Mouse (Mus musculus) cerebellum, postnatal 25 days (tissue): Measurements from ENCODE around the gene Gng7.

ENCODE experiments used
- DNase-seq, 2 experiments: peaks; one replicate each; pipeline ENCODE4 v3.0.0; 2021; ENCODE audit warnings: mixed read lengths in 2 of 2

The Gng7 gene

DNA sequence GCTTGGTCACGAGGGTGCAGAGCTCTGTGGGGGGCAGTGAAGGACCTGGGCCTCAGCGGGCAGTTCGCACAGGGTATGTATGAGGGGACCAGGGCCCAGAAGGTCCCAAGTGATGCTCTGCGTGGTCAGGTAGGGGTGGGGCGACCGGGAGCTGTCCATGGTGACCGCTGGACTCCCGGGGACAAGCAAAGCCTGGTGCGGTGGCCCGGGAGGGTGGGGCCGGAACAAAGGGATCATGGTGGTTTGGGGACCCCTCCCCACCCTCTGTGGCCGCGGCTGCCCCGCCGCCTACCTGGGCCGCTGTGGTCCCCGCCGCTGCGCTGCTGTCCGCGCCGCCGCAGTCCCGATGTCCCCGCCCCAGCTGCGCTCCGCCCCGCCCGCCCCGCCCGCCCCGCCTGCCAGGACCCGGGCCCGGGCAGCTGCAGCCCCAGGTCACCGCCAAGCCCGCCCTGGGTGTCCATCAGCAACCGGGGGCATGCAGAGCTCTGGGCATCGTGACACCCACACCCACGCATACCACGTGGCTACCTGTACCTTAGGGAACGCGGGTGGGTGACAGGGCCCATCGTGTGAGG is 10.4 kb upstream of the Gng7 start:
- DNase-seq = peak; percentile 68 to 74

DNA sequence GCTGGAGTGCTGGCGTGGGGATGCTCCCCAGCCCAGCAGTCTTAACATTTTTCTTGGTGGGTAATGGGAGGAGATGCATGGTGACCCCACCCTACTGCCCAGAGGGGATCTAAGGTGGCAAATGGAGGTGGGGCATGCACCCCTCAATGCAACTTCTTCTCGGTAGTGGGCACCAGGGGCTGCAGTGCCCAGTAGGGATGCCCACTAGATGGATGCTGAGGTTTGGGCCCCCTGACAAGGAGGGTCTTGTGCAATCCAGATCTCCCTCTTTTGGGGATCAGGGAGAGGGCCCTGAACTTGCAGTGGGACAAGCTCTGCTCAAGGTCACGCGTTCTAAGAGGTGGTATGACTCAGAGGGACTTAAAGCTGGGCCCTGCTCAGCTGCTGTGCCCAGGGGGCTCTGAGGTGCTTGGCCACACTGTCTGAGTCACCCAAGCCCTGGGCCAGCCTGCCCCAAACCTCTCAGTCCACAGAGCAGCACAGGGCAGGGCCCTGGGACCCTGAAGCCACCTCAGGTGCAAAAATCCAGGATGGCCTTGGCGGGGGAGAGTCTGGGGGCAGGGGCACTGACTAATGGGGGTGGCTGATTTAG is 9.7 kb upstream of the Gng7 start:
- peak in 1 of 2 experiments; percentile 38 for DNase-seq

DNA sequence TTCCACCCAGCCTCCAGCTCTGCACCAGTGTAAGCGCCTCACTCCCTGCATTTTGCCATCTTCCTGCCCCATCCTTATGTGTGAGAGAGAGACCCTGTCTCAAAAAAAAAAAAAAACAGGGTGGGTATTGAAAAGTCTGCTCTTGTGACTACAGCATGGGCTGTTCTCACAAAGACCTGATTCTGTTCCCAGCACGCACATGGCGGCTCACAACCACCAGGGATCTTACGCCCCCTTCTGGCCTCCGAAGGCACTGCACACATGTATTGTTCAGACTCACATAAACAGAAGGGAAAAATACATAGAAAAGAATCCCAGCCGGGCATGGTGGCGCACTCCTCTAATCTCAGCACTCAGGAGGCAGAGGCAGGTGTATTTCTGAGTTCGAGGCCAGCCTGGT is 8.0 kb upstream of the Gng7 start:
- DNase-seq = peak in 1 of 2 experiments; percentile 59

GRCm38 (mm10) chr10:81021547-81022110 is 6.9 kb upstream of the Gng7 start:
- DNase-seq = peak in 1 of 2 experiments; percentile 55

DNA sequence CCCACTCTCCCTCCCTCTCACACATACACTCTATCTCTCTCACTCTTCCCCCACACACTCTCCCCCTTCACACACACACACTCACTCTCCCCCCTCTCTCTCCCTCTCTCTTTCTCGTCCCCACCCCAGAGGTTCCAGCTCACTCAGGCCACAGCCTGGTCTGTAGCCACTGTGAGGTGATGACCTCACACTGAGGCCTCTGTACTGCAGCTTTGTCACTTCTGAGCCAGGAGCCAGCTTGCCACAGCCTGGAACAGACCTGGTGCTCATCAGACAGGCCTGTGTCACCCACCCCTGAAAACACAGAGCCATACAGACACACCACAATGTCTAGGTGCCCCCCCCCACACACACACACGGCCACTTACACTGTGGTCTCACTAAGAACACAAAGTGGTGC is 5.5 kb upstream of the Gng7 start:
- no peak for DNase-seq

- DNase-seq = peak in 1 of 2 experiments; percentile 48
These were observed 4.9 kb upstream of the Gng7 start for GRCm38 (mm10) chr10:81019687-81020086.

- DNase-seq = peak in 1 of 2 experiments; percentile 70
These were observed 3.6 kb upstream of the Gng7 start for GRCm38 (mm10) chr10:81018326-81018725.

DNA sequence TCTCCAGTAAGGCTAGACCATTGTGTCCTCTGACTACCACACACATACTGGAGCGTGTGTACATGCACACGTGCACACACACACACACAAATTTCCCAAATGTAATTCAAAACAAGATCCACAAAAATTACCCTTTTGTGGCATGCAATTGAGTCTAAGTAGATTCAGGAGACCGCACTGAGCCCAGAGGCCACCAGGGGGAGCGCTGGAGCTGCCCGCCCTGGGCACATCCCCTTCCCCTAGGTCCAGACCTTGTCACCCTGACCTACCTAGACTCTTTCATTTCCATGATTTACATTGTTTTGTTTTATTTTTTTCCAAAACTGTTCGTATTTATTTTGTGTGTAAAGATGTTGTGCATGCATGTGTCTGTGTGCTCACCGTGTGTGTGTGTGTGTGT is 1.9 kb upstream of the Gng7 start:
- peak; percentile 81 to 88 for DNase-seq

DNA sequence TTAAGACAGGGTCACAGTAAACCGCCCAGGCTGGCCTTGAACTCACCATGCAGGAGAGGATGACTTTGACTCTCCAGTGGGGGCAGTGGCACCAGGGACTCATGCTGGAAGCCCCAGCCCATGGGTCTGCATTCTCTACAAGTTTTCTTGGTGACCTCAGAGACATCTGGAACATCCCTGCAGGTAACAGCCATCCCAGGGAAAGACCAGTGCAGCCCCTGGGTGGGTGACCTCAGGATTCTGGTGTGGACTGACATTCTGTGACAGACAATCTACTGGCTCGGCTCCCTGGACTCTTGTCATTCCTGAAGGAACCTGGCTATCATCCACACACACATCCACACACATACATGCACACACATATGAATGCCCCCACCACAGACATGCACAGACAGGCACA is 921 bp upstream of the Gng7 start:
- DNase-seq = peak in 1 of 2 experiments; percentile 25

DNA sequence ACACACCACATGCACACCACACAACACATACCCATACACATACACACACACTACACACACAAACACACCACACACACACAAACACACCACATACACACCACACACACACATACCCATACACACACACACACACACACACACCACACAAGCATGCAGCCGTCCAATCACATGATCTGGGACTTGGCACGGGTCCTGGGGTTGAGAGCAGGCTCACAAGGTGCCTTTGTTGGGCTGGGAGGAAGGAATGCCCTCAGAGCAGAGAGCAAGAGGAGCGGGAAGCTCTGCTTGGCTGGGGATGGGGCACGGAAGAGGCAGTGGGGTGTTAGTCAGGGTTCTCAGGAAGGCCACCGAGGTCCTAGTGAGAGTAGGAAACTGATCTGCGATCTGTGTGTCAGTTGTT is 3.9 kb downstream of the Gng7 start:
- DNase-seq = peak in 1 of 2 experiments; percentile 42

GRCm38 (mm10) chr10:81007240-81007639 is 7.5 kb downstream of the Gng7 start:
- peak in 1 of 2 experiments; percentile 19 for DNase-seq

GRCm38 (mm10) chr10:81006005-81006677 is 8.6 kb downstream of the Gng7 start:
- DNase-seq = no peak

- DNase-seq = no peak
These were observed 13.6 kb downstream of the Gng7 start for GRCm38 (mm10) chr10:81001161-81001560.

DNA sequence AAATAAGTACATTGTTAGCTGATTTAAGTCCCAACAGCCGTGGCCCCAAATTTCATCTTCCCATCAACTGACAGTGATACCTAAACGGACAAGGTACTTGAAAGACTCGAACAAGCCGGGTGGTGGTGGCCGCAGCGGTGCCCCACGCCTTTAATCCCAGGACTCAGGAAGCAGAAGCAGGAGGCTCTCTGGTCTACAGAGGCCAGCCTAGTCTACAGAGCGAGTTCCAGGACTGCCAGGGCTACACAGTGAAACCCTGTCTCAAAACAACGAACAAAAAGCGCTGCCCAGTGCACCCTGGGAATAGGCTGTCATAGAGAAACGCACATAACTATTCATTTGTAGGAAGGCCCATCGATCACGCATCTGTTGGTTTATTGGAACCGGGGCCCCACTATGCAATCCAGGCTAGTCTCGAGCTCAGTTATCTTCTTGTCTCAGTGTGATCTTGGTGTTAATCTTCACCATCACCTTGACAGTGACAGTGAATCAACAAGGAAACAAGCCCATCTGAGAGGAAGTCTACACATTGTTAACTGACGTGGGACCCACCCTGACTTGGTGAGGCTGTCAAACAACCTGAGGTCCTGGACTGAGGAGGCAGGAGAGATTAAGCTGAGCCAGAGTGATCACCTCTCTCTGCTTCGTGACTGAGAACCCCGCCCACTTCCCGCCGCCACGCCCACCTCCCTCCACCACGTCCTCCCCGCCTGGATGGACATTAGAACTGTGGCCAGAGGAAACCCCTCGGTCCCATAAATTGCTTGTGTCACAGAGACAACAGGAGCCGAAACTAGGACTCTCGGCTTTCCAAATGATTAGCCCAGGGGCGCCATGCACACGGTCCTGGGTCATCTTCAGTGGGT is 14.3 kb downstream of the Gng7 start:
- DNase-seq = no peak

DNA sequence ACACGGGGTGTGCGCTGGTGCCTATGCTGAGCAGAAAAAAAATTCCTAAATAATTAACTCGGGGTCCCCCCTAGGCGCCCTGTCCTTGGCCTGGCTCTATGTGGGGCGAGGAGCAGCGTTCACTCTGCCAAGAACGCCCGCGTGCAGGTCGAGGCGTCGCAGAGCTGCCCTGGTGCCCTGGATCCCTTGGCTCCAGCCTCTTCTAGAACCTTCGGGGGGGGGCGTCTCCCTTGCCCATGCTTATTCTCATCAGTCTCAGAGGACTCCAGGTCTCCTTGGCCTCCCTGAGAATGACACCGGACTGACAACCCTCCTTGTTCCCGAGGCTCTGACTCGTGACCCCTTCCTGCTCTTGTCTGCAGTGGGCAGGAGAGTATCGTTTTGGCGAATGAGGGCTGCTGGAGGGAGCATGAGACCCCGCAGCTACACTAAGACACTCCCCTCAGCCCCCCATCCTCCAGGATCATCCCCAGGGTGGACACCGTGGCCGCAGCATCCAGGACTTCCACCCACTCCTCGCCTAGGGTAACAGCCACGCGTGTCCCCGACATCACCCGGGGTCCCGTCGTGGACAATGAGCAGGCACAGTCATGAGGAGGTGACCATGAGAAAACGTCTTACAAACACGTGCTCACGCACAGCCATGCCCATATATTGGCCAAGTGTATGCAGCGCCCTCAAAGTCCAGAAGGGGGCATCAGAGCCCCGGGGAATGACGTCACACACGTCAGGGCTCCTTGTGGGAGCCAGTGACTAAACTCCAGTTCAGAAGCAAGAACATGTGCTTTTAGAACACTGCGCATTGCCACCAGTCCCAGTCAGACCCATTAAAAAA is 15.2 kb downstream of the Gng7 start:
- peak; percentile 90 to 91 for DNase-seq

- DNase-seq = peak; percentile 78 to 85
These were observed 16.0 kb downstream of the Gng7 start for GRCm38 (mm10) chr10:80998778-80999177.

- no peak for DNase-seq
These were observed 16.7 kb downstream of the Gng7 start for GRCm38 (mm10) chr10:80998021-80998420.

- no peak for DNase-seq
These were observed 17.4 kb downstream of the Gng7 start for GRCm38 (mm10) chr10:80997332-80997731.

DNA sequence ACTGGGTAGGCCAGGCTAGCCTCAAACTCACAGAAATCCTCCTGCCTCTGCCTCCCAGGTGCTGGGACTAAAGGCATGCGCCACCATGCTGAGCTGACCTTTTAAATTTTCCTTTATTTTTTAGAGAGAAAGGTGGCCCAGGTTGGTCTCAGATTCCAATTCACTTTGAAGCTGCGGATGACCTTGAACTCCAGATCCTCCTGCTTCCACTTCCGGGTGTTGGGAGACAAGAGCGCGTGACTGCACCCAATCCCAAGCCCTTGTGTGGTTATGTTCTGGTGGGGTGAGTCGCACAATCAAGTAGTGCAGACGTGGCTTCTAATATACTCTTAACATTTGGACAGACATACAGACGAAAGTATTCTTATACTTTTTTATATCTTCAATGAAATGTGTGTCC is 18.2 kb downstream of the Gng7 start:
- DNase-seq = no peak

DNA sequence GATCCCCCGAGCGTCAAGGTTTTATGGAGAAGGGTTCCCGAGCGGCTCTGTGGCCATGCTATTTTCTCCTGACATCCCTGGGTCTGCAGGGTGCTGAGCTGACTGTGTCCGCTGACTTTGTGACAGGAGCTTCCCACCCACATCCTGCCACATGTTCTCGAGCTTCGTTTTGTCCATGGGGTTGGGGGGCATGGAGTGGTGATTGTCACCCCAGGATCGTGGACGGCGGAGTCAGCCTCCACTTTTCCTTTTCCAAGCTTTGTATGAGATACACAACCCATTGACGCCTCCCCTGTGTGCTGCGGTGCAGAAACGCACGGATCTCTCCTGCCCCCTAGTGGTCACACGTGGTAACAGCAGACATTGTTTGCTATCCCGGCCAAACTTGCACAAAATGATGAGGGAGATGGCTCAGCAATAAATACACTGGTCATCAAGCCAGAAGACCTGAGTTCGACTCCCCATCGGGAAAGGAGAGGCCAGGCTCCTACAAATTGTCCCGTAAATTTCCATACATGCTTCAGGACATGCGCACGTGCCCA is 19.6 kb downstream of the Gng7 start:
- DNase-seq = peak; percentile 92 to 94

GRCm38 (mm10) chr10:80994621-80995020 is 20.1 kb downstream of the Gng7 start:
- no peak for DNase-seq

DNA sequence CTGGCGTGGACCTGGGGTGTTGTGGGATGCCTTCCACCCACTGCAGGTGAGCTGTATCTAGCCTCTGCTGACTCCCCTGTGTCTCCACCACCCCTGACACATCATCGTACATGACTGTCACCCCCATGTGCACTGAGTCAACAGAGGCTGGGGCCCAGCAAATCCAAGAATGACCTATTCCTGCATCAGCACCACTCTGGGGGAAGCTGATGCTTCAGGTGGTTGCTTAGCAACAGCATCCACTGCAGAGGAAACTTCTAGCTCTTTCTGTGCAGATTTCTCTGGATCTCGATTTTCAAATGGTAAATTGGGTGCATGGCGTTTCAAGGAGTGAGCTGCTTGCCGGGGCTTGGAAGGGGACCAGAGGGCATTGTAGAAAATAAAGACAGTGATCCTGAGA is 21.5 kb downstream of the Gng7 start:
- no peak for DNase-seq
